Mouse (Mus musculus) thymus, postnatal 36 days (tissue): Measurements from ENCODE around the gene Olfr159.

Experiments used
- DNase-seq, 2 experiments: peaks; one replicate each; pipeline ENCODE4 v3.0.0; 2022; ENCODE audit warnings: mixed read lengths in 2 of 2

Gene Olfr159

DNA sequence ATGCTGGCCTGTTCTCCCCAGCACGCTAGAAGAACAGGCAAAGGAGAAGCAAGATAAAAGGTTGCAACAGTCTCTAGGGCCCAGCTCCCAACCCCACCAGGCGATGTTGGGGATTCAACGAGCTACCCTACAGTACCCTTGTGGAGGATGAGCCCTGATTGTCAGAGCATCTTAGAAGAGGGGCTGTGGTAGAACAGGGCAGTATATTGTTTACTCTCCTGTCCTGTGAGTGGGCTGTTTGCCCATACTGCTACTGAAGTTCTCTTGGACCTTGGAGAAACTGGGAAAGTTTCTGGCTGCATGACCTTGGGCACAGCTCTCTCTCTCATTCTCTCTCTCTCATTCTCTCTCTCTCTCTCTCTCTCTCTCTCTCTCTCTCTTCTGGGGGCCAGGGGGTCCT lies 41.7 kb downstream of the Olfr159 start:
- no peak for DNase-seq

DNA sequence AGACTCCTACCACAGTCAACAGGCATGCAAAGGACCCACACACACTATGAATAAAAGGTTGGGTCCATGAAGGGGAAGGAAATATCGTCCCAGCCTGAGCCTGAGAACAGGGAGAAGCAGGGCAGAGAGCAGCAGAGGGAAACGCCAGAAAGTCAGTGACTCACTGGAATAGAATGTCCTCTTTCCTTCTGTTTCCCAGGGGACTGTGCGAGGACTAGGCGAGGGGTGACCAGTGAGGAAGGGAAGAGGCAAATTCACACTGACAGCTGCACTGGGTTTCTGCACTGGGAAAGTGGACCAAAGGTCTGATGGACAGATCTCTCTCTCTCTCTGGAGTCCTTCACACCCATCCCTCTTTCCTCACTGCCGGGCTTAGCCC lies 42.2 kb downstream of the Olfr159 start:
- DNase-seq: no peak

DNA sequence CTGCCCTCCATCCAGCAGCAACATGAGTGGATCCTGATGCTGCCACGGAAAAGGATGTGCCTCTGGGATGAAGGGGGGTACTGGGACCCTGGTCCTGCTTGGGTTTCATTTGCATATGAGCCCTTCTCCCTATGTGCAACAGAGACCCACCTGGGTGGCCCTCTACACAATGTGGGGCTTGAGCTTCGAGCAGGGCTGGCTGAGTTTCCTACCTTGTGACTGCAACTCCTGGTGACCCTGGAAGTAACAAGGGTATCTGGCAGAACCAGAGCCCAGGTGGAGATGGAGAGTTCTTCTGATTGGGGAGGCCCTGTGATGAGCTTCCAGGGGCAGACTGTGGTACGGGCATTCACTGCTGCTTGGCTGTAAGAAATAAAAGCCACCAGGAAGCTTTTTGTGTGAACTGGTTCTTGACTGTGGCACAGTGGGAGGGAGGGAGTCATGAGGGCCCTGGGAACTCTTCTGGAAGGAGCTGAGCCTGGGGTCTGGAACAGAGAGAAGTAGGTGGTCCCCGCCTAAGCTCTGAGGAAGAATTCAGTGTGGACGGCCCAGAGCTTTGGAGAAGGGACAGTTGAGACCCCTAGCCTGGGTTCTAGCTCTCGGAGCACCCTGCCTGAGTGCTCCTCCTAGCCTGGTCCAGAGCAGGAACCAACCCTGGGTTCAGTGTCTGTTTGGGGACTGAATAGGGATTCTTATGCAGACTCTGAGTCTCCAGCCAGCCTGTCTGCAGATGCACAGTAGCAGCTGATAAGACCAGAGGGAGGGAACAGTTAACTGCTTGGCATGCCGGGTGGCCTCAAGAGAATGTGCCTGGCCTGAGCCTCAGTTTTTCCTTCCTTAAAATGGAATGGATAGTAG lies 42.9 kb downstream of the Olfr159 start:
- DNase-seq: no peak

DNA sequence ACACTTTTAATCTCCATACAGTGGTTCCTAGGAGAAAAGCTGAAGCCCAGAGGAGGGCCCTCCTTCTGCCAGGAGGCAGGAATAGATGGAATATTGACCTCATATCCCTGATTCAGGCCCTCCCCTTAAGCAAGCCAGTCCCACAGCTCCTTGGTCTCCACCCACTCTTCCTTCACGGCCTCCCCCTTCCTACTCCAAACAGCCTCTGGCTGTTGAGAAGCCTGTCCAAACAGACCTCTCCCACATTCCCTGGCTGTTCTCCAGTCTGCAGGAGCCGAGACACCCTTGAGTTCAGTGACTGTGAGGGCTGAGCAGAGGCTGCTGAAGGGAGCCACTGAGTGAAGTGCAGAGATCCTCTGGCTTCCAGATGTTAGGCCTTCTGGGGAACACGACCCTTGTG lies 43.8 kb downstream of the Olfr159 start, which contains the start of gene Hrct1:
TSS of gene Hrct1 (plus strand) at position 194 of the 400 bp plus-strand sequence.
- no peak for DNase-seq

DNA sequence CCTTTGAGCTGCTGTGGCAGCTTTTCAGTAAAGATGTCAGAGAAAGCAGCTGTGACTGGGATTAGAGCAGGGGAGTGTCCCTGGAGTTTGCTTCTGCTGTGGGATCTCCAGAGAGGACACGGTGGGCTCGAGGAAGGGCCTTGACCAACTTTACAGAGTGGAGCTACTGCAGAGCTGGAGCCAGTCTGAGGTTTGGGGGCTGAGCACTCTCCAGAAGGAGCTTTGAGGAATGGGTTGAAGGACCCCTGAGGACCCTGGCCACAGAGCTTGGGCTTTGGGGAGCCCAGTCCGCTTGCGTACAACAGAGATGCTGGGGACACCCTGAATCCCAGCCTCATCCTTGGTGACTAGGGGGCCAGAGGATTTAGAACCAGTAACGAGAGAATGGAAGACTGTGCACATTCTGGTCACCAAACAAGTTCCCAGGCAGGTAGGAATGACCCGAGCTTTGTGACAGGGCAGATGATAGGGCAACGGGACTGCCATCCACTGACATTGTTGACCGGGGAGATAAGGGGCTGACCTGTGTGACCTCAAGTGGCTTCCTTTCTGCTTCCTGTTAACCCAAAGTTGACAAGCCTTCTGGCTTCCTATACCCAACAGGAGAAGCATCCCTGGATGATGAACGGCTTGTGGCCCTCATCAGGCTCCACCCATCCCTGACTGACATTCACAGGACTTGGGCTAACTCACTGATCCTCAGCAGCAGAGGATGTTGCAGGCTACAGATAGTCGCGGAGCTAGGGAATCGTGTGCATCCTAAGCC lies 44.4 kb downstream of the Olfr159 start:
- DNase-seq: no peak

DNA sequence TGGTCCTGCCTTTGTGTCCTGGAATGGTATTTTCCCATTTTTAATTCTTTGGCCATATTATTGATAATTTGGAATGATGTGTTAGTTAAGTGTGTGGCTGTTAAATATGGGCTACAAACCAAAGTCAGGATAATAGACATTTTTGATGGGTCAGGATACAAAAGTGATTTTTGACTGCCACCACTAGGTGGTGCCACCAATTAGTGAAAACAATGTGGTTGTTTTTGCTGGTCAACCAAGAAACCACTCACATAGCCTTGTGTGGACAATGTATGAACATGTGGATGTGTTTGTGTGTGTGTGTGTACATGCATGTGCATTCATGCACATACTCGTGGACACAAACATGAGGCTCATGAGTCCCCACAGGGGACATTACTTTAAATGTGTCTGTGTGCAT lies 46.0 kb downstream of the Olfr159 start:
- DNase-seq: no peak

DNA sequence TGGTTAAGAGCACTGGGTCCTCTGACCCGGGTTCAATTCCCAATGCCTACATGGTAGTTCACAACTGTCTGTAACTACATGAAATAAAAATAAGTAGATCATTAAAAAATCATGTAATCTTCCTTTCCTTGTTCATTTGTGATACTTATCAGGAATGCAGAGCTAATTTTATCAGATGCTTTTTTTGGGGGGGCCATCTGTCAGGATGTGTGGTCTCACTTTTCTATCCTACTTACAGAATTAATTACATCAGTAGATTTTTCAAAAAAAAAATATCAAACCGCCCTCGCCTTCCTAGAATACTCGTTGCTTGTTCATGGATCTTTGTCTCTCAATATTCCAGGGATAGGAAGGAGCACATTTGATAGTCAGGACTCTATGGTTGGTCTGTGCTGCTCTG lies 48.6 kb downstream of the Olfr159 start:
- no peak for DNase-seq

DNA sequence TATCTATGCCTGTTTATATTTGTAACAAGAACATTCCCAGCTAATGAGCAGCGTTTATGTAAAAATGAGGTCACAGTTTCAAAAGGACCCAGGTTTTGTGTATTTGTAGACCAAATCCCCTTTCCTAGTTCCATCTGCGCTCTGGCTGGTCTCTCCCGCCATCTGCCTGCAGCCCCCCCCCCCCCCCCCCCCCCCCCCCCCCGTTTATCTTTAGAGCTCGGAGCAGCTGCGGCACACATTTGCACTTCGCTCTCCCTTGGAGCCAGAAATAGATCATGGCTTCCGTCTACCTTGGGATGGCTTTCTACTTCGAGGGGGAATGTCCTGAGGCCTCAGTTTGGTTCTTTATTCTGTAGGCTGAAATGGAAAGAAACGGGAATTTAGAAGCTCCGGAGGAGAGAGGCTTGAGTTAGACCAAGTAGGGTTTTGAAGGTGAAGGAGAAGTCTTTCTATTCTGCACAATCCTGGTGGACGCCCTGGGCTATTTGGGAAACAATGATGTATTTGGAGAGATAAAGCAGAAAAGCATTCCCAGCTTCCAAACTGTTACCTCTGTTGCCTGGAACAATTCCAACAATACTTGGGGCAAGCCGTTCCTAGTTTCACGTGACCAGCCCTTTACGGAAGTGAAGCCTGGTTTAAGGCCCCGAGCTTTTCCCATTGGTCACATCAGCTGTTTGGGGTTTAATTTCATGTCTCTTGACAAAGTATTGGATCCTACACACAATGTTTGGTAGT lies 50.1 kb downstream of the Olfr159 start:
- no peak for DNase-seq
